Mouse (Mus musculus): ENCODE data around the gene Sod1.

DNA sequence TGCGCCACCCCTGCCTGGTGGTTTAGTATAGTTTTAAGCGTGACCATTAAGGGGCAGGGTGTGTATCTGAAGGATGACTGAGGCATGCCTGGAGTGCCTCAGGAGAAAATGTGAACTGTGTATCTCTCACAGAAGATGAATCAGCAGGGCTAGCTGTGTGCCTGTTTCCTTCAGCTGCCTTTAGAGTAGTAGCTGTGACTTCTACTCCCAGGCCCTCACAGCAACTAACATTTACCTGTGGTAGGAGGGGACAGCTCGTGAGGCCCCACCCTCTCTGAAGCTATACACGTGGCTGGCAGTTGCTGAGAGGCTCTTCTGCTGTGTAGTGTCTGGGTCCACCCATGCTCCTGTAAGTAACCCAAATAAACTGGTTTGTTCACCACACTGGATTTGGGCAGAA is 2.6 kb upstream of the Sod1 start:
- TF ChIP-seq GATA1 (IDR thresholded peaks at IDR 0.05; ENCODE audit: low read length) (no peak), TAL1 (IDR thresholded peaks at IDR 0.05; ENCODE audit: low read length) (no peak)
